Comparison of ENCODE assay signal across 12 mouse cellular contexts in the genomic region with DNA sequence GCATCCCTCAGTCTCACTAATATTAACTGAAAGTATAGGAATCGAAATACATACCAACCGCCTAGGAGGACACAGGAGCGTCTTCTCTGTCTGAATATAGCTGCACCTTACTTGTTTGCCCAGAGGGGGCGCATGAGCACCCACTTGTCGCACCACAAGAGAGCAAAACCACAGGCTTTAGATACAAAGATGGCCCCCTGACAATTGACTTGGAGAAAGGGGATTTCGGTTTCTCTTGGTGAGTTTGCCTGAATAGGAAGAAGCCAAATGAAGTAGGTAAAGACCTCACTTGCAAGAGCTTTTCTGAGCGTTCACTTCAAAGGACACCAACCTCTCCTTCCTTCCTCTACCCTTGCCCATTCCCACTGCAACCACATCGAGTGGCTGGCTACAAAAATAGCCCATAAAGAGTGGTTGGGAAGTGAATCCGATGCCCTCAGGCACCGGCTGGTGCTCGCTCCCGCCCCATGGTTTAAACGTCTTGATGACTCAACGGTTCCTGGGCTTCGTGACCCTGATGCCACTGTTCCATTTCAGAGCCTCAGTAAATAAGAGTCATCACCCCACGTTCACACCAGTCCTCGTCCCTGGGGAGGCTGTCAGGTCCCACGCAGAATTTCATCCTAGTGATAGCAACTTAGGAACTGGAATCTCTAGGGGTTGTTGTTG.
A peak's percentile ranks its signal among the peaks of the same experiment; 100 is the strongest.
DNase-seq lines count a peak whose midpoint lies in the region; ATAC-seq and TF ChIP-seq lines count a peak whose summit lies in the region.
"Had no signal": no experiment of that assay in that cellular context is flagged by ENCODE, and none has a peak within 500 bp of the region (broad histone marks: within the 10 kb centered on the region; RNA-seq: fewer than 3 reads in every experiment).

No protein-coding gene starts in this region.

- no peaks in the 10 kb centered on the region for H3K79me2 ChIP-seq in CH12.LX (replicated peaks; ENCODE audit: control insufficient read depth, extremely low read depth, insufficient read depth, poor library complexity, severe bottlenecking)

- H3K9ac ChIP-seq in liver, embryonic 12.5 days: no peak overlapping the region
- H3K9ac ChIP-seq in CH12.LX (ENCODE audit: insufficient read depth, low read depth): no peak overlapping the region
- H3K9ac ChIP-seq: kidney, embryonic 15.5 days; liver, embryonic 15.5 days had no signal

- H3K4me3 ChIP-seq in liver, embryonic 12.5 days: no peak overlapping the region
- no peak overlapping the region for H3K4me3 ChIP-seq in CH12.LX (replicated peaks in 1 of 3; ENCODE audit: low read depth in 2 of 3, low read length in 2 of 3, poor library complexity in 1 of 3)
- H3K4me3 ChIP-seq in cortical plate, adult 2 months (ENCODE audit: insufficient read depth, low read length): no peak overlapping the region
- H3K4me3 ChIP-seq: kidney, embryonic 15.5 days; liver, embryonic 15.5 days had no signal

- H3K4me1 ChIP-seq in liver, embryonic 12.5 days: peaks cover 8% of the 10 kb centered on the region; the same call in 1 of the 2 replicates
- H3K4me1 ChIP-seq in CH12.LX (ENCODE audit: control insufficient read depth in 1 of 2, insufficient read depth in 2 of 2): peaks cover 0 to 7% of the 10 kb centered on the region in 2 experiments; a peak in 2 of 4 replicates
- H3K4me1 ChIP-seq in cortical plate, adult 2 months (ENCODE audit: control insufficient read depth, insufficient read depth, low read length): 0 out of 2 replicates have a peak, but pooled peaks cover 2% of the 10 kb centered on the region
- H3K4me1 ChIP-seq: liver, embryonic 15.5 days had no signal

- H3K9me3 ChIP-seq in liver, embryonic 12.5 days (replicated peaks): no peaks in the 10 kb centered on the region
- no peaks in the 10 kb centered on the region for H3K9me3 ChIP-seq in CH12.LX (replicated peaks; ENCODE audit: low read length)
- H3K9me3 ChIP-seq: kidney, embryonic 15.5 days; liver, embryonic 15.5 days had no signal

- peak; percentile 11 for TF ChIP-seq RAD21 in CH12.LX (IDR thresholded peaks at IDR 0.05; ENCODE audit: low read depth, low read length)

- H3K27me3 ChIP-seq in liver, embryonic 12.5 days (replicated peaks): 0 out of 2 replicates have a peak, but pooled peaks cover 4% of the 10 kb centered on the region
- no peaks in the 10 kb centered on the region for H3K27me3 ChIP-seq in CH12.LX (replicated peaks)
- H3K27me3 ChIP-seq in splenic B cell, adult 2 months (ENCODE audit: control insufficient read depth, insufficient read depth, low read length, poor library complexity, severe bottlenecking): no peaks in the 10 kb centered on the region
- H3K27me3 ChIP-seq: kidney, embryonic 15.5 days; liver, embryonic 15.5 days had no signal

- TF ChIP-seq EP300 in CH12.LX (IDR thresholded peaks at IDR 0.05; ENCODE audit: low read length): no peak

- no peak overlapping the region for H3K27ac ChIP-seq in liver, embryonic 12.5 days
- H3K27ac ChIP-seq in CH12.LX (ENCODE audit: insufficient read depth, low read depth): no peak overlapping the region
- H3K27ac ChIP-seq in cortical plate, adult 2 months (ENCODE audit: insufficient read depth, low read length): no peak overlapping the region
- H3K27ac ChIP-seq: kidney, embryonic 15.5 days; liver, embryonic 15.5 days had no signal

- no peak for ATAC-seq in liver, embryonic 12.5 days

- TF ChIP-seq POLR2A in CH12.LX (IDR thresholded peaks at IDR 0.05; ENCODE audit: low read depth, low read length): no peak
- TF ChIP-seq POLR2A in cortical plate, adult 2 months (IDR thresholded peaks at IDR 0.05; ENCODE audit: extremely low read depth, insufficient read depth, low read length): no peak

- DNase-seq in liver: peak; percentile 32
- peak; percentile 61 for DNase-seq in CH12.LX (ENCODE audit: extremely low read depth)
- peak; percentile 70 for DNase-seq in splenic B cell, adult 2 months (ENCODE audit: low read depth, low spot score)
- no peak for DNase-seq in right cerebral cortex, postnatal 10 days (ENCODE audit: low spot score in 2 of 2)
- DNase-seq in layer of hippocampus, postnatal 36 days: no peak
- DNase-seq in urinary bladder, postnatal 10 days (ENCODE audit: low spot score): no peak
- DNase-seq: adrenal gland, adult 8-10 months; heart, adult 11 months had no signal

- dilution Hi-C loops in CH12.LX (cut with MboI; ENCODE audit: extremely low pct_ligation_motif_present, extremely low pct_unique_long_range_greater_than_20kb, low sequenced_read_pairs): no loop called here

- 41% methylated on average over 18 of the region's 18 CpGs for WGBS in liver, embryonic 12.5 days (ENCODE audit: insufficient replicate concordance)

- TF ChIP-seq CTCF in CH12.LX (conservative IDR thresholded peaks at IDR 0.05 in 1 of 2, IDR thresholded peaks at IDR 0.05 in 1 of 2; ENCODE audit: low read depth in 2 of 2, low read length in 2 of 2): peak; percentile 43 to 54; a peak in 3 of 4 replicates
- 0 out of 2 replicates have a peak, but pooled peaks have one; percentile 18 for TF ChIP-seq CTCF in cortical plate, adult 2 months (IDR thresholded peaks at IDR 0.05; ENCODE audit: extremely low read depth, insufficient read depth, low read length)

- no peaks in the 10 kb centered on the region for H3K36me3 ChIP-seq in liver, embryonic 12.5 days
- no peaks in the 10 kb centered on the region for H3K36me3 ChIP-seq in CH12.LX (replicated peaks in 1 of 2; ENCODE audit: control insufficient read depth in 1 of 2, insufficient read depth in 1 of 2, low read length in 1 of 2)
- no peaks in the 10 kb centered on the region for H3K36me3 ChIP-seq in splenic B cell, adult 2 months (ENCODE audit: control insufficient read depth, insufficient read depth, low read length, poor library complexity, severe bottlenecking)
- H3K36me3 ChIP-seq: kidney, embryonic 15.5 days; liver, embryonic 15.5 days had no signal

- no peak overlapping the region for H3K4me2 ChIP-seq in liver, embryonic 12.5 days
- no peak overlapping the region for H3K4me2 ChIP-seq in CH12.LX (ENCODE audit: insufficient read depth, low read depth, poor library complexity, severe bottlenecking)
- H3K4me2 ChIP-seq: kidney, embryonic 15.5 days; liver, embryonic 15.5 days had no signal

- in situ Hi-C loops in CH12.LX (cut with MboI; ENCODE audit: low pct_ligation_motif_present, low pct_unique_long_range_greater_than_20kb, low sequenced_read_pairs): loop anchor here (10.0 kb wide), 1 partner anchor 445 kb away; no protein-coding TSS in a partner anchor

TF ChIP-seq in CH12.LX, 34 proteins besides CTCF, POLR2A, EP300 and RAD21:
- TF ChIP-seq SIN3A (IDR thresholded peaks at IDR 0.05; ENCODE audit: low read length) (no peak), HCFC1 (IDR thresholded peaks at IDR 0.05; ENCODE audit: low read depth, low read length) (no peak), MYC (IDR thresholded peaks at IDR 0.05; ENCODE audit: low read depth, low read length) (no peak), ELF1 (IDR thresholded peaks at IDR 0.05; ENCODE audit: low read depth, low read length) (no peak), MAFK (IDR thresholded peaks at IDR 0.05; ENCODE audit: insufficient replicate concordance, low read length) (no peak), POLR2AphosphoS2 (IDR thresholded peaks at IDR 0.05; ENCODE audit: low read depth, low read length) (no peak)
TF ChIP-seq in CH12.LX: peak in this region for 0.

Comparison
In these comparisons a context has a peak if more than half of its experiments do, and no peak if none do; other contexts are left out.
1. DNase-seq: peak in liver (single experiment), CH12.LX (single experiment) and splenic B cell, adult 2 months (single experiment); none in right cerebral cortex, postnatal 10 days (0 of 2), layer of hippocampus, postnatal 36 days (0 of 2) and urinary bladder, postnatal 10 days (single experiment).